Mouse (Mus musculus): ENCODE data around the gene Unc13a. TPM values are rescaled to one million over a fixed set of nuclear protein-coding genes. Genes with fewer than 3 reads are reported as not detected.

Gene Unc13a
- polyA plus RNA-seq, 1 experiment from 2014 or later, result 20.6 TPM

DNA sequence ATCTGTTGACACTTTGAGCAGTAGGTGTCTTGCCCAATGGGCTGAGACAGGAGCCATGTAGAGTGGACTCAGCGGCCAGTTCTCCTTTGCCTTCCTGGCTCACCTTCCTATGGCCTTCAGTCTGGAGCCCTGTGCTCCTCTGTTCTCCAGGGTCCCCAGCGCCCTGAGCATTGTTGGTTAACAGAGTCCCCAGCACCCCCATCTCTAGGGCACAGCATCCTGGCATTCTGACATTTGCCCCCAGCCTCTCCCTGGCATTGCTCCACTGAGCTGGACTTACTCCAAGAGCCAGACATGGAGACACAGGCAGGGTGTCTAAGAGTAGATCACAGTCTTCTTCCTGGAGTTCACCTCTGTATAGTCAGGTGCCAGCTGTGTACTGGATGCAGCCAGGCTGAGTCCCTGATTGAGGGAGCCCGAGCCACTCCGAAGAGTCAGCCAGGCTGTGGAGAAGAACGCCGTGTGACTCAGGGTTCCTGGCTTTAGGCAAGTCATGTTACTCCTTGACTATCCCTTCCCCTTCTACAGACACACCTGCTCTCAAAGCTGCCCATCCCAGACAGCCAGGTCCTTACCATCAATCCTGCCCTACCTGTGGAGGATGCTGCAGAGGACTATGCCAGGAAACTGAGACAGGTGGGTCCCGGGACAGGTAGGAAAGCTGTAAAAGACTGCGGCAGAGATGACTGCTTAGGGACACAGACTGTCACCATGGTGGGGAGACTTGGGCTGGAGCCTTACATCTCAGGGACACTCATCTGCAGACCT is 77.8 kb downstream of the Unc13a start:
- H3K27ac ChIP-seq (ENCODE audit: low read depth, low read length), result no peak overlapping the region
- H3K27me3 ChIP-seq (ENCODE audit: control insufficient read depth, insufficient read depth, low read length), result no peaks in the 10 kb centered on the region
- WGBS, result 91% methylated on average over 8 of the region's 8 CpGs
- H3K4me3 ChIP-seq (ENCODE audit: low read depth, low read length), result no peak overlapping the region
- H3K36me3 ChIP-seq (ENCODE audit: control insufficient read depth, insufficient read depth, low read length), result no peaks in the 10 kb centered on the region
- no peaks in the 10 kb centered on the region for H3K9me3 ChIP-seq (ENCODE audit: control insufficient read depth, low read length)
- peaks cover 19% of the 10 kb centered on the region for H3K4me1 ChIP-seq (ENCODE audit: control insufficient read depth, insufficient read depth, low read length)
- H3K4me2 ChIP-seq (ENCODE audit: low read depth, low read length), result no peak overlapping the region
- H3K9ac ChIP-seq (replicated peaks; ENCODE audit: low read depth, low read length), result no peak overlapping the region
- ATAC-seq (ENCODE audit: low read depth), result no peak

DNA sequence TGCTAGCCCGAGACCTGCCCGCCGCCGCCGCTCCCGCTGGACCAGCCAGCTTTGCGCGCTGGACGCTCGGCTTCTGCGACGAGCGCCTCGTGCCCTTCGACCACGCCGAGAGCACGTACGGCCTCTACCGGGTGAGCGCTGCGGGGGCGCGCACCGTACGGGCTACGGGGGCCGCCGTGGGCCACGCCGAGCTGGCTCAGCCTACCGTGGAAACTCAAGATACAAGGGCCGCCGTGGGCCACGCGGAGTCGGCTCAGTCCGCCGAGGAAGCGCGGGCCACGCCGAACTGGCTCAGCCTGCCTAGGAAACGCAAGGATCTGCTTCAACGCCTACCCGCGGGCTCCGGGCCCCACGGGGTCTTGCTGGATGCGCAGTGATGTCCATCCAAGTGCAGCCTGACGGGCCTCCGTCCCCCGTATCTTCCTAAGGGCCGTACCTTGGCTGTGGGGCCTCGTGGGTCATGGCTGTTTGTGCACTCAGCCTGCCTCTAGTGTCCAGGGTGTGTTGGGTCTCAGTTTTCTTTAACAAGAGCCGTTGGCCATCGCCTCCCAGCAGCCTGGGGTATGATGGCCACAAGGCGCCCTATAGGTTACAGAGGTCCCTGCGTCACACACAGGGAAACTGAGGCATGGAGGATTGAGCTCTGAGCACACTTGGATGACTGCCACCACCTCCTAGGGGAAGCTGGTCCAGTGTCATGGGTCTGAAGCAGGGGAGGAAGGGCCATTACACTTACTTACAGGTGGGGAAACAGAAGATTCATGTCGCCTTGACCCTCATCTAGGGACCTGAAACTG is 79.0 kb downstream of the Unc13a start:
- H3K9me3 ChIP-seq (ENCODE audit: control insufficient read depth, low read length), result no peaks in the 10 kb centered on the region
- H3K9ac ChIP-seq (replicated peaks; ENCODE audit: low read depth, low read length), result peak overlapping the region; percentile 94
- WGBS, result 5% methylated on average over 58 of the region's 60 CpGs
- no peaks in the 10 kb centered on the region for H3K27me3 ChIP-seq (ENCODE audit: control insufficient read depth, insufficient read depth, low read length)
- H3K4me1 ChIP-seq (ENCODE audit: control insufficient read depth, insufficient read depth, low read length), result peaks cover 19% of the 10 kb centered on the region
- ATAC-seq (ENCODE audit: low read depth), result peak; percentile 74
- peak overlapping the region; percentile 79 for H3K4me3 ChIP-seq (ENCODE audit: low read depth, low read length)
- peak overlapping the region; percentile 76 for H3K4me2 ChIP-seq (ENCODE audit: low read depth, low read length)
- H3K36me3 ChIP-seq (ENCODE audit: control insufficient read depth, insufficient read depth, low read length), result no peaks in the 10 kb centered on the region
- peak overlapping the region; percentile 98 for H3K27ac ChIP-seq (ENCODE audit: low read depth, low read length)

DNA sequence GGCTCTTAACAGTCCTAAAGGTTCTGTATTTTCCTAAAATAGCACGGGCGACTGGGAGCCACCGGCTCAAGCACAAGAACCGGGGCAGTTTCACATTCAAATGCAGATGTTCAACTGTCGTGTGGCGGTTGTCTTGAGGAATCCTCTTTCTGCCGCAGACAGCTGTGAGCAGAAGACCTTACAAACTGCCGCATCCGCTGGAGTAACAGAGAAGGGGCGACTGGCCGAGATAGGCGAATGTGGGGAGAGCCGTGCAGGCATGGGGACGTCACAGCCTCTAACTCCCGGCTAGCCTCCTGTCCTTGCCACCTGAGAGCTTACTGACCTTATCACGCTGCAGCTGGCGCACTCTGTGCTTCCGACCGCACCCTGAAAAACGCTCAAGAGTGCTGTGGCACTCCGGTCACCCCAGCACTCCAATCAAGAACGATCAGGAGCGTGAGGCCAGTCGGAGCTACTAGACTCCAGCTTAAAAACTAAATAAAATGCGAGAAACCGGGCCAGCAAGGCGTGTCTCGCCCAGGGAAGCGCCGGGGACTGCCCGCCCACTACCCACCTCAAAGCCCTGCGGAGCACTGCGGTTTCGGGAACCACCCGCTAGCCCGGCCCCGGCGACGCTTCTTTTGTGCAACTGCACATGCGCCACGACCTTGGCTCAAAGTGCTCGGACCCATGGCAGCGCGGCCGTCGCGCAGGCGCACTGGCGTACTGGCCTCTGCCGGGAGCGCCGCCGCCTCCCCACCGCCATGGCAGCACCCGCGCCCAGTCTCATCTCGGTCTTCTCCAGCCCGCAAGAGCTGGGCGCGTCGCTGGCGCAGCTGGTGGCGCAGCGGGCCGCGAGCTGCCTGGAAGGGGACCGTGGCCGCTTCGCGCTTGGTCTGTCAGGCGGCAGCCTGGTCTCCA is 79.8 kb downstream of the Unc13a start, which contains the start of gene Pgls:
Gene Pgls, plus strand, starts transcription at position 706 of the 903 bp plus-strand sequence.
- peak within 1 kb of the TSS; percentile 98 for H3K27ac ChIP-seq (ENCODE audit: low read depth, low read length)
- H3K4me2 ChIP-seq (ENCODE audit: low read depth, low read length), result peak within 1 kb of the TSS; percentile 76
- WGBS, result under 1% methylated on average over 68 of the region's 71 CpGs
- no peaks in the 10 kb centered on the region for H3K9me3 ChIP-seq (ENCODE audit: control insufficient read depth, low read length)
- H3K4me1 ChIP-seq (ENCODE audit: control insufficient read depth, insufficient read depth, low read length), result peaks cover 19% of the 10 kb centered on the region
- H3K27me3 ChIP-seq (ENCODE audit: control insufficient read depth, insufficient read depth, low read length), result no peaks in the 10 kb centered on the region
- peak; percentile 87 for ATAC-seq (ENCODE audit: low read depth)
- peak within 1 kb of the TSS; percentile 79 for H3K4me3 ChIP-seq (ENCODE audit: low read depth, low read length)
- H3K36me3 ChIP-seq (ENCODE audit: control insufficient read depth, insufficient read depth, low read length), result no peaks in the 10 kb centered on the region
- H3K9ac ChIP-seq (replicated peaks; ENCODE audit: low read depth, low read length), result peak within 1 kb of the TSS; percentile 94

DNA sequence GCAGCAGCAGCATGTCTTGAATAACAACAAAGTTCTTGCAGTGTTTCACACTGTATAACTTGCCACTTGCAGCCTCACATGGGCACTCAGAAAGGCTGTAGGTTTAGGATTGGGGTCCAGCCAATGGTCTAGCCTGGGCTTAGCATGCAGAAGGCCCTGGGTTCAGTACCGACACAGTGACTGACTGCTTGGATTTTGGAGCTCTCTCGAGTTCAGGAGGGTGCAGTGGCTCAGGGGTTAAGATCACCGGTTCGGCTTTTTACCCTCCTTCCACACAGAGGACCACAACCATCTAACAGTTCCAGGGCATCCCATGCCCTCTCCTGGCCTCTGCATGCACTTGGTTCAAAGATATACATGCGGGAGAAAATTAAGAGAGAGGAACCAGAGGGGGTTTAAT is 80.5 kb downstream of the Unc13a start:
- peak overlapping the region; percentile 94 for H3K9ac ChIP-seq (replicated peaks; ENCODE audit: low read depth, low read length)
- H3K36me3 ChIP-seq (ENCODE audit: control insufficient read depth, insufficient read depth, low read length), result peaks cover 2% of the 10 kb centered on the region
- peaks cover 19% of the 10 kb centered on the region for H3K4me1 ChIP-seq (ENCODE audit: control insufficient read depth, insufficient read depth, low read length)
- WGBS, result 22% methylated on average over 5 of the region's 5 CpGs
- peak overlapping the region; percentile 98 for H3K27ac ChIP-seq (ENCODE audit: low read depth, low read length)
- peak overlapping the region; percentile 76 for H3K4me2 ChIP-seq (ENCODE audit: low read depth, low read length)
- H3K27me3 ChIP-seq (ENCODE audit: control insufficient read depth, insufficient read depth, low read length), result no peaks in the 10 kb centered on the region
- peak overlapping the region; percentile 79 for H3K4me3 ChIP-seq (ENCODE audit: low read depth, low read length)
- no peaks in the 10 kb centered on the region for H3K9me3 ChIP-seq (ENCODE audit: control insufficient read depth, low read length)
- no peak for ATAC-seq (ENCODE audit: low read depth)

DNA sequence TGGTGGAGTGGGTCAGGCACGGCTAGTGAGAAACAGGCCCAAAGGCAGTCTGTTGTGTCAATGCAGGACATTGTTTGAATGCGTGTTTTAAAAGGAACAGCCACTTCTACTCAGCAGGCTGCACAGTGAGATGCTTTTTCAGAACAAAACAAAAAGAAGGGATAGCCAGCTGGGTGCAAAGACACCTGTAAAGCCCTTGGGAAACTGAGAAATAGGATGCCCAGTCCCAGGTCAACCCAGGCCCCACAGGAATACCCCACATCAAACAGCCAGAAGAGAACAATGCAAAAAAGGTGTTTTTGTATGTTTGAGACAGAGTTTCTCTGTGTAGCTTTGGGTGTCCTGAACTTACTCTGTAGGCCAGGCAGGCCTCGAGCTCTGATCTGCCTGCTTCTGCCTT is 82.8 kb downstream of the Unc13a start:
- H3K36me3 ChIP-seq (ENCODE audit: control insufficient read depth, insufficient read depth, low read length), result peaks cover 16% of the 10 kb centered on the region
- H3K4me3 ChIP-seq (ENCODE audit: low read depth, low read length), result no peak overlapping the region
- no peak overlapping the region for H3K9ac ChIP-seq (replicated peaks; ENCODE audit: low read depth, low read length)
- no peaks in the 10 kb centered on the region for H3K27me3 ChIP-seq (ENCODE audit: control insufficient read depth, insufficient read depth, low read length)
- H3K27ac ChIP-seq (ENCODE audit: low read depth, low read length), result no peak overlapping the region
- ATAC-seq (ENCODE audit: low read depth), result no peak
- H3K4me2 ChIP-seq (ENCODE audit: low read depth, low read length), result no peak overlapping the region
- H3K4me1 ChIP-seq (ENCODE audit: control insufficient read depth, insufficient read depth, low read length), result peaks cover 15% of the 10 kb centered on the region
- no peaks in the 10 kb centered on the region for H3K9me3 ChIP-seq (ENCODE audit: control insufficient read depth, low read length)
- 75% methylated on average over 3 of the region's 3 CpGs for WGBS

DNA sequence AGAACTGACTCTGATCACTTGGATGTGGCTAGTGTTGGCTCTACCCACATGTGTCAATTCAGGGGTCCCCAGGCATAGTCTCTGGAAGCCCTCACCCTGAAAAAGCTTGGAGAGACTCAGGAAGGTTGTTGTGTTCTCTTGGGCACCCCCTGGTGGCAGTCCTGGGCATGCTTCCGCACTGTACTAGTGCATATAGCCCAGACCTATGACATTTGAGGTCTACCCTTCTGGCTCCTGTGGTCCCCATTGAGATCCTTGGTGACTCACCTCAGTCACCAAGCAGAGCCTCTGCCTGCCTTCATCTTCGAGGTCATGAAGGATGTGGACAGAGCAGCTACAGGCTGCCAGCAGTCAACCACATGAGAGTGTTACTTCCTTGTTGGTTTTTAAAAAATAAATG is 84.7 kb downstream of the Unc13a start:
- no peak for ATAC-seq (ENCODE audit: low read depth)
- H3K36me3 ChIP-seq (ENCODE audit: control insufficient read depth, insufficient read depth, low read length), result peaks cover 16% of the 10 kb centered on the region
- no peak overlapping the region for H3K4me2 ChIP-seq (ENCODE audit: low read depth, low read length)
- no peak overlapping the region for H3K4me3 ChIP-seq (ENCODE audit: low read depth, low read length)
- H3K27ac ChIP-seq (ENCODE audit: low read depth, low read length), result no peak overlapping the region
- no peak overlapping the region for H3K9ac ChIP-seq (replicated peaks; ENCODE audit: low read depth, low read length)
- H3K4me1 ChIP-seq (ENCODE audit: control insufficient read depth, insufficient read depth, low read length), result peaks cover 8% of the 10 kb centered on the region; the same call in 1 of the 2 replicates
- H3K27me3 ChIP-seq (ENCODE audit: control insufficient read depth, insufficient read depth, low read length), result no peaks in the 10 kb centered on the region
- WGBS, result 68% methylated on average over 2 of the region's 2 CpGs
- H3K9me3 ChIP-seq (ENCODE audit: control insufficient read depth, low read length), result no peaks in the 10 kb centered on the region

DNA sequence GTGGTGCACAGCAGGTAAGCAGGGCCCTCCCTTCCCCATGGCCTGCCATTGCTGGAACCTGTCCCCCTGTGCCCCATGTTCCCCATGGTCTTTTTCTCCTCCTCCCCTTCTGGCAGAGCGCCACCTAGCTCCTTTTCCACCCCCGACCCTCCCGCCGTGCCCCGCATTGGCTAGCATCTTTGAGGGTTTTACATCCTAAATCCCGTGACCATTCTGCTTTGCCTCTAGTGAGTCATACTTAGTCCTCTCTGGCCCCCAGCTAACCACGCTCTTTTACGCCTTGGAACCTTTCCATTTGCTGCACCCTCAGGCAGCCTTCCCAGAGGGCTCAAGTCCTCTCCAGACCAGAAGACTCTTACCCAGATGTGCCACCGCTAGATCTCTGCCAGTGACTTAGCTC is 91.4 kb downstream of the Unc13a start:
- 21% methylated on average over 9 of the region's 9 CpGs for WGBS

DNA sequence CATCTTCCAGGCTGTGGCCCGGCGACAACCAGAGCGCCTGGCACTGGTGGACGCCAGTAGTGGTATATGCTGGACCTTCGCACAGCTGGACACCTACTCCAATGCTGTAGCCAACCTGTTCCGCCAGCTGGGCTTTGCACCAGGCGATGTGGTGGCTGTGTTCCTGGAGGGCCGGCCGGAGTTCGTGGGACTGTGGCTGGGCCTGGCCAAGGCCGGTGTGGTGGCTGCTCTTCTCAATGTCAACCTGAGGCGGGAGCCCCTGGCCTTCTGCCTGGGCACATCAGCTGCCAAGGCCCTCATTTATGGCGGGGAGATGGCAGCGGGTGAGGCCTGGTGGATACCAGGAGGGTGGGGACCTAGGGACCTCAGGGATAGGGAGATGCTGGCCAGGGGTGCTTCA is 92.1 kb downstream of the Unc13a start:
- Histone ChIP-seq H3K27ac (ENCODE audit: low read depth, low read length) (no peak overlapping the region), H3K27me3 (ENCODE audit: control insufficient read depth, insufficient read depth, low read length) (no peaks in the 10 kb centered on the region), H3K4me2 (ENCODE audit: low read depth, low read length) (no peak overlapping the region), H3K4me1 (ENCODE audit: control insufficient read depth, insufficient read depth, low read length) (no peaks in the 10 kb centered on the region), H3K9ac (replicated peaks; ENCODE audit: low read depth, low read length) (no peak overlapping the region), H3K36me3 (ENCODE audit: control insufficient read depth, insufficient read depth, low read length) (peaks cover 5% of the 10 kb centered on the region; the same call in 1 of the 2 replicates), H3K4me3 (ENCODE audit: low read depth, low read length) (no peak overlapping the region), H3K9me3 (ENCODE audit: control insufficient read depth, low read length) (no peaks in the 10 kb centered on the region)
- WGBS, result 87% methylated on average over 14 of the region's 14 CpGs
- no peak for ATAC-seq (ENCODE audit: low read depth)

More for the DNA sequence above, 91.4 kb downstream of the Unc13a start:
- Histone ChIP-seq H3K27me3 (ENCODE audit: control insufficient read depth, insufficient read depth, low read length) (no peaks in the 10 kb centered on the region), H3K4me1 (ENCODE audit: control insufficient read depth, insufficient read depth, low read length) (no peaks in the 10 kb centered on the region), H3K9me3 (ENCODE audit: control insufficient read depth, low read length) (no peaks in the 10 kb centered on the region), H3K9ac (replicated peaks; ENCODE audit: low read depth, low read length) (no peak overlapping the region), H3K4me3 (ENCODE audit: low read depth, low read length) (no peak overlapping the region), H3K27ac (ENCODE audit: low read depth, low read length) (no peak overlapping the region), H3K4me2 (ENCODE audit: low read depth, low read length) (no peak overlapping the region), H3K36me3 (ENCODE audit: control insufficient read depth, insufficient read depth, low read length) (peaks cover 10% of the 10 kb centered on the region; the same call in 1 of the 2 replicates)
- ATAC-seq (ENCODE audit: low read depth), result 0 out of 2 replicates have a peak, but pooled peaks have one; percentile 12
